Mouse (Mus musculus): ENCODE results near the gene Meaf6. TPM values are rescaled to one million over a fixed set of nuclear protein-coding genes. Genes with fewer than 3 reads are reported as not detected.

Gene Meaf6
- 22.3 TPM for polyA plus RNA-seq (2021)

DNA sequence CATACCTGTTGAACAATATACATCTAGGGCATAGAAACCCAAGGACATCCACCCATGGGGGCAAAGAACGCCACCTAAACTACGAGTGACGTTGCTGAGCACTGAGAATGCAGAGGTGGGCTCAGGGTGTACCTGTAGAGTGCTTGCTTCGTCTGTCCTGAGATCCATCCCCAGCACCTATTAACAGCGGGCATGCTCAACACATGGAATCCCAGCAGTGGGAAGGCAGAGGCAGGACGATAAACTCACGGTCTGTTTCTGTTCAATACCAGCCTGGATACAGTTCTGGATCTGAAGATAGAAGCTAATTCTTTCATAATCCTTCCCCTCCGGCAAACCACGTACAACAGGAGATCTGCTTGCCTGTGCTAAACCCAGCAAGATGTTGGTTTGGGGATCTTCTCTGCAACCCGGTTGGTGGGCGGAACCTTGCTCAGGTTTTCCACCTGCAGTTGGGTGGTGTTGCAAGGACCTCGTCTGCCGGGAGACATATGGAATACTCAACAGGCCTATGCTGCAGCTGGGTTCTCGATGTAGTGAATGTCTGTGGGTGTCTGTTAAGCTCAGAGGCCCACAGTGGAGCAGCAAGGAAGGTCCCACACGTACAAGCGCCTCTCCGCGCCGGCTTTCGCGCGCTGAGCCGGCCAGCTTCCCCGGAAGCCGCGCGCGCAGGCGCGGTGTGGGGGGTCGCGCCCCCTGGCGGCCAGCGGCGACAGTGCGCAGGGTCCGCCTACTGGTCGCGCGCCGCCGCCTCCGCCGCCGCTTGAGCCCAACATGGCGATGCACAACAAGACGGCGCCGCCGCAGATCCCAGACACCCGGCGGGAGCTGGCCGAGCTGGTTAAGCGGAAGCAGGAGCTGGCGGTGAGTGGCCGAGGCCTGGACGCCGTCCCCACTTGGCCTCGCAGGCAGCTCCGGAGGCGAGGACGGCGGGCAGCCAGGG, at the start of gene Meaf6:
Gene Meaf6, plus strand, starts transcription at position 732 of the 943 bp plus-strand sequence.
- POLR2A ChIA-PET, result interaction anchor here (0.5 kb wide), 1 partner anchor 52 kb away, joined by 3 read pairs; no protein-coding TSS in a partner anchor
- CTCF ChIA-PET, result interaction anchor here (0.9 to 2.0 kb wide), 9 partner anchors 9 to 35 kb away, joined by 3 to 15 read pairs (median 4); partner anchors contain the start of gene Dnali1
- peak; percentile 99 for TF ChIP-seq CTCF (IDR thresholded peaks at IDR 0.05)
- ATAC-seq (peak; percentile 83), DNase-seq (ENCODE audit: low read depth, low spot score) (no peak)
- in situ Hi-C loops (cut with MboI; ENCODE audit: low pct_unique_long_range_greater_than_20kb), result no loop called here
- H3K27me3 ChIP-seq, result no peaks in the 10 kb centered on the region

DNA sequence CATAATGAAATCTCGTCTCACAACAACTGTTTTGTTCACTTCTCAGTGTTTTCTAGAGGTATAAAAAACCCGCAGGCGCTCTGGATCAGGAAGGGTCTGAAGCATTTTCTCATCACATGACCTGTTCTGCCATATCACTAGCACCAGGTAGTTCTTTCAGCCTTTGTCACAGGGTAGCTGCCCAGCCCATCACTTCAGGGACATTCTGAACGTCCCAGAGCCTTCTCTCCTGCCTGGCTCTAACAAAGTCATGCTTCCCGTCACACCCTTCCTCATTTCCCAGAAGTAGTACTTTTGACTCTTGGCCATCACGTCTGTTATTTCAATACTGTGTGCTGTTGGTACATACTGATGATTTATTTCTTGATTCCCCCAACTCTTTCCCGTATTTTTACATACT, 40.5 kb upstream of the Meaf6 start:
- ChIA-PET CTCF (interaction anchor here (1.2 kb wide), 1 partner anchor 102 kb away, joined by 3 read pairs; no protein-coding TSS in a partner anchor), POLR2A (no interaction called here)
- no peaks in the 10 kb centered on the region for H3K27me3 ChIP-seq
- TF ChIP-seq CTCF (IDR thresholded peaks at IDR 0.05), result no peak
- DNase-seq (ENCODE audit: low read depth, low spot score) (no peak), ATAC-seq (no peak)
- in situ Hi-C loops (cut with MboI; ENCODE audit: low pct_unique_long_range_greater_than_20kb), result no loop called here

DNA sequence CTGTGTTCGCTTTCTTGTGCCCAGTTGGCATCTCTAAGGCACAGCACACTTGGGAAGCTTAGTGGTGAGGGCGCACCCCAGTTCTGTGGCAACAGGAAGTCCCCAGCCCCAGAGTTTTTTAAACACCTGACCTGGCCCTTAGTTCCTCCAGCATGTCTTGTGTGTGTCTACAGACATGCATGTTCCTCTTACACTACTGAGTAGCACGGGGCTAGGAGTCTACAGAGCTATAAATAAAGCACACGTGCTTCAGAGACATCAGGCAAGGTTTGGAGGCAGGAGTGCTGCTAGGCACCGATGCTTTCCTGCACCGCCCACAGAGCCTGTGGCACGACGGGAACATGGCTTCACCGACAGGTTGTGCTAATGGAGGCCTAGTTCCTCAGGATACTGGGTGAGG, 29.5 kb upstream of the Meaf6 start:
- ATAC-seq, result no peak
- no peak for DNase-seq (ENCODE audit: low read depth, low spot score)
- no peak for TF ChIP-seq CTCF (IDR thresholded peaks at IDR 0.05)
- ChIA-PET POLR2A (no interaction called here), CTCF (interaction anchor here (2.1 kb wide), 1 partner anchor 108 kb away, joined by 6 read pairs; no protein-coding TSS in a partner anchor)
- in situ Hi-C loops (cut with MboI; ENCODE audit: low pct_unique_long_range_greater_than_20kb), result loop anchor here (5.0 kb wide), 1 partner anchor 113 kb away; no protein-coding TSS in a partner anchor
- no peaks in the 10 kb centered on the region for H3K27me3 ChIP-seq

DNA sequence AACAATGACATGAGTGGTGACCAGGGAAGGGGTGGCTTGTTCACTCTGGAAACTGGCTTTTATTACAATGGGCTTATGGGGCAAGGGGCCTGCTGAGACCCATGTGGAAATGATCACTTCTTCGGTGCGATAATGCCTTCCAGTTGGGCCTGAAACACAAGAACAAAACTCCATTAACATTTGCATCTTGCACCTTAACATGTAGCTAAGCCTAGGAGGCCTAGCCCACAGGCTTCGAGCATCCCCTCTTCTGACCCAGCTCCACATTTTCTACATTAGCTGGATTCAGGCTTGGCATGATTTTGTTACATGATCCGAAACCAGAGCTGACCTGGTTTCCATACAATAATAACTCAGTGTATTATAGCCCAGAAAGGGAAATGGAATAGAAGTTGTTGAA, 28.5 kb upstream of the Meaf6 start:
- DNase-seq (ENCODE audit: low read depth, low spot score) (no peak), ATAC-seq (no peak)

DNA sequence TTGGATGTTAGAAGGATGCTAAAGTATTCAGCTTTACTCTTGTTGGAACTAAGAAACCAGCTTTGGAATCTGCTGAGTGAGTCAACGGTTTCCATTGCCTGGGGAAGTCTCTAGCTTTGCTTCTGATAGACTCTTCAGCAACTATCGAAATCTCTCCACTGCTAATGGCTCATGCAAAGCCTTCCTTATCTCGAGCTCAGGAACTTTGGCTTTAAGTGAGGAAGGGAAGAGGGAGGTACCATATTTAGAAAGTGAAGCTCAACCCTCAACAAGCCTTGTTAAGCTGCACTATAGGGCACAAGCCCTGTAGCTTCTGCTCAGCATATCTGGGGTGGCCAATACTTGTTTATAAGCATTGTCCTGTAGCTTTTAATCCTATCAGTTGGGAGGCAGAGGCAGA, 27.7 kb upstream of the Meaf6 start:
- TF ChIP-seq CTCF (IDR thresholded peaks at IDR 0.05), result no peak
- in situ Hi-C loops (cut with MboI; ENCODE audit: low pct_unique_long_range_greater_than_20kb), result loop anchor here (5.0 kb wide), 1 partner anchor 115 kb away; no protein-coding TSS in a partner anchor
- H3K27me3 ChIP-seq, result no peaks in the 10 kb centered on the region
- DNase-seq (ENCODE audit: low read depth, low spot score) (no peak), ATAC-seq (no peak)
- ChIA-PET CTCF (interaction anchor here (2.1 to 3.4 kb wide), 2 partner anchors 110 to 113 kb away, joined by 6 to 20 read pairs; no protein-coding TSS in a partner anchor), POLR2A (interaction anchor here (0.7 to 1.8 kb wide), 3 partner anchors 9 to 114 kb away, joined by 3 to 5 read pairs (median 4); partner anchors contain the start of gene Snip1)

More for the DNA sequence above, 28.5 kb upstream of the Meaf6 start:
- in situ Hi-C loops (cut with MboI; ENCODE audit: low pct_unique_long_range_greater_than_20kb), result loop anchor here (5.0 kb wide), 1 partner anchor 114 kb away; no protein-coding TSS in a partner anchor
- ChIA-PET POLR2A (interaction anchor here (1.1 to 1.8 kb wide), 2 partner anchors 10 to 114 kb away, joined by 3 to 5 read pairs; partner anchors contain the start of gene Snip1), CTCF (interaction anchor here (2.1 to 3.4 kb wide), 2 partner anchors 109 to 112 kb away, joined by 6 to 20 read pairs; no protein-coding TSS in a partner anchor)
- H3K27me3 ChIP-seq, result no peaks in the 10 kb centered on the region
- TF ChIP-seq CTCF (IDR thresholded peaks at IDR 0.05), result no peak

DNA sequence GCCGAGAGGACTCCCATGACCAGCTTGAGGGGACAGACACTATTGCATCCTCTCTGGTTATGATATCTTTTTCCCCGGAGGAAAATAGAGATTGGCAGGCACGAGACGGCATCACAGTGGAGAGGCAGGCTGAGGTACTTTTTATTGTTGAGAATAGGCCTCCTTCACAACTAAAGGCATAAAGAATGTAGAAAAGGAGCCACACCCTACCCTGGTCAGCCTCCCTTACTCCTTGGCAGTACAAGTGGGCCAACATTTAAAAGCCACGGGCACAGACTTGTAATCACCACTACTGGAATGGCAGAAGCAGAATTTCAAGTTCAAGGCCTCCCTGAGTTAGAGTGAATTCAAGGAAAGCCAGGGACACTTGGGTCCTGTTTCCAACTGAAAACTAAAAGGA, 26.9 kb upstream of the Meaf6 start:
- no peaks in the 10 kb centered on the region for H3K27me3 ChIP-seq
- DNase-seq (ENCODE audit: low read depth, low spot score) (no peak), ATAC-seq (no peak)
- ChIA-PET CTCF (interaction anchor here (3.4 kb wide), 1 partner anchor 114 kb away, joined by 20 read pairs; no protein-coding TSS in a partner anchor), POLR2A (interaction anchor here (0.6 to 1.8 kb wide), 3 partner anchors 8 to 18 kb away, joined by 4 to 5 read pairs (median 4); partner anchors contain the start of gene Snip1)
- in situ Hi-C loops (cut with MboI; ENCODE audit: low pct_unique_long_range_greater_than_20kb), result loop anchor here (5.0 kb wide), 1 partner anchor 116 kb away; no protein-coding TSS in a partner anchor
- no peak for TF ChIP-seq CTCF (IDR thresholded peaks at IDR 0.05)

DNA sequence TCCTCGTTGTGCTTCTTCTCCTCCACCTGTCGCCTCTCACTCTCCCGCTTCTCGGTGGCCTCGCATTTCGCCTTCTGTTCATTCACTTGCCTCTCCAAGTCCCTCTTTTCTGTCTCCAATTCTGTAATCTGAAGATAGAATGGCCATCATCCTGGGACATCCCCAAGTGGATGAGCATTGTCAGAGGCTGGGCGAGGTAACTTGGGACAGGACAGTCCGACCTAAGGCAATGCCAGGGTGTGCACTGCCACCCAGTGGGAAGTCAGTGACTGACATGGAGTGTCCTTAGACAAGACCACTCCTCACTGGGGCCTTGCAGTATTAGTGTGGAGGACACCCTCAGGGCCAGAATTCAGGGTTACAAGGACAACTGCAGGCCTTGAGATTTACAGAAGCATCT, 25.9 kb upstream of the Meaf6 start:
- DNase-seq (ENCODE audit: low read depth, low spot score), result no peak
- POLR2A ChIA-PET, result no interaction called here
- TF ChIP-seq CTCF (IDR thresholded peaks at IDR 0.05), result peak; percentile 80
- in situ Hi-C loops (cut with MboI; ENCODE audit: low pct_unique_long_range_greater_than_20kb), result loop anchor here (5.0 kb wide), 1 partner anchor 117 kb away; no protein-coding TSS in a partner anchor
- H3K27me3 ChIP-seq, result no peaks in the 10 kb centered on the region
- ATAC-seq, result peak; percentile 76
- CTCF ChIA-PET, result interaction anchor here (0.7 to 3.4 kb wide), 2 partner anchors 115 to 116 kb away, joined by 3 to 20 read pairs; no protein-coding TSS in a partner anchor

DNA sequence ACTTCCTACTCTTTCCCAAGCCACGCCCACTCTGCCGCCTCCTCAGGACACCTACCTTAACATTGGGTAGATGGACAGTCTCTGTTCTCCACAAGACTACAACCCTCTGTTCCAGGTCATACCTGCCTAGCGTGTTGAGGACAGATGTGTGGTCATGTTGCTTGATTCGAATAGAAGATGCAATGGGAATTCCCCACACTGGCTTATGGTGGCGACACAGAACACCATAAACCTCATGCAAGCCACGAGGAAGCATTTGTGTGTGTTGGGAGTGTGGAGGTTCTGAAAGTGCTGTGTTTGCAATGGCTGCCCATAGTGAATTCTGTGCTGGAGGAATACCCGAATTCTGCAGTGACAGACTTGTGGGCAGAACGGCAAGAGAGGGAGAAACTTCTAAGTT, 21.1 kb upstream of the Meaf6 start:
- in situ Hi-C loops (cut with MboI; ENCODE audit: low pct_unique_long_range_greater_than_20kb), result loop anchor here (10.0 kb wide), 1 partner anchor 209 kb away; the partner anchor contains the start of genes 1110065P20Rik and Yrdc
- ATAC-seq, result no peak
- no peak for DNase-seq (ENCODE audit: low read depth, low spot score)
- POLR2A ChIA-PET, result no interaction called here
- no peaks in the 10 kb centered on the region for H3K27me3 ChIP-seq
- no peak for TF ChIP-seq CTCF (IDR thresholded peaks at IDR 0.05)
- CTCF ChIA-PET, result interaction anchor here (2.5 kb wide), 1 partner anchor 21 kb away, joined by 8 read pairs; the partner anchor contains the start of gene Meaf6

DNA sequence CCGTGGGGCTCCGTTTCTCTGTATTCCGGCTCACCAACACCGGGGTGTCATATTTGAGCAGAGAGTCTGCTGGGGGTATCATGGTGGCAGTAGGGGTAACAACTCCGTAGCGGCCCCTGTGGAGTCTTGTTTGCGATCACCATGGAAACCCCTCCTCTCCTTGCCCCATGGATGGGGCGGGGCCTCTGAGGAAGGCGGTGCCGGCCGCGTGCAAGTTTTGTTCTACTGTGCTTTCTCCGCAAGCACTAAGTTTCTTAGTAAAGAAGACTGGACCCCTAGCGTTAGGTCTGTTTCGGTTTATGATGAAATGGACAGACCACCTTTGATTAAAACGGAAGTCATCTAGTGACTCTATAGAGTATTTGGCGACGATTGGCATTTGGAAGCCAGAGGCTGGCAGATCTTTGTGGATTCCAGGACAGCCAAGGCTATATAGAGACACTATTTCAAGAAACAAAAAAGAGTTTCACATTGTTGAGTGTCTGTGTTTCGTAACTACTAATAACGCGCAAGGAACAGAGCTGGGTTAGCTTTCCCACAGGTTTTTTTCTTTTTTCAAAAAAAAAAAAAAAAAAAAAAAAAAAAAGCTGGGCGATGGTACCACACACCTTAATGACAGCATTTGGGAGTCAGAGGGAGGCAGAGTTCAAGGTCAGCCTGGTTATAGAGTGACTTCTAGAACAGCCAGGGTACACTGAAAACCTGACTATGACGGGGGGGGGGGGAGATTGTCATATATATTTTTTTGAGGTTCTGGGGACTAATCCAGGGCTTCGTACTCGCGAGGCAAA, 19.2 kb upstream of the Meaf6 start, which contains the start of gene Dnali1:
Gene Dnali1, minus strand, starts transcription at position 187 of the 791 bp plus-strand sequence.
- DNase-seq (ENCODE audit: low read depth, low spot score) (no peak), ATAC-seq (no peak)
- in situ Hi-C loops (cut with MboI; ENCODE audit: low pct_unique_long_range_greater_than_20kb), result loop anchor here (10.0 kb wide), 1 partner anchor 211 kb away; the partner anchor contains the start of genes 1110065P20Rik and Yrdc
- no peaks in the 10 kb centered on the region for H3K27me3 ChIP-seq
- ChIA-PET POLR2A (interaction anchor here (0.6 to 1.4 kb wide), 3 partner anchors 9 to 134 kb away, joined by 3 to 5 read pairs (median 4); no protein-coding TSS in a partner anchor), CTCF (interaction anchor here (2.5 kb wide), 1 partner anchor 19 kb away, joined by 8 read pairs; the partner anchor contains the start of gene Meaf6)
- TF ChIP-seq CTCF (IDR thresholded peaks at IDR 0.05), result no peak

Measured in Patski (cell line).